Mouse (Mus musculus) activated CD4-positive, CD25-positive, alpha-beta regulatory T cell (primary cell): Measurements from ENCODE around the gene Cubn. TPM values are rescaled to one million over a fixed set of nuclear protein-coding genes. Genes with fewer than 3 reads are reported as not detected.

Experiments
- polyA plus RNA-seq, 2 experiments: library from polyadenylated mRNA; unstranded; fragments of 100-300 nt; shearing (Covaris generic); gene quantifications; one replicate each; pipeline ENCODE4 v1.2.1; 2017

The Cubn gene
- polyA plus RNA-seq: under 1 TPM; 0.11 to 0.31 TPM

DNA sequence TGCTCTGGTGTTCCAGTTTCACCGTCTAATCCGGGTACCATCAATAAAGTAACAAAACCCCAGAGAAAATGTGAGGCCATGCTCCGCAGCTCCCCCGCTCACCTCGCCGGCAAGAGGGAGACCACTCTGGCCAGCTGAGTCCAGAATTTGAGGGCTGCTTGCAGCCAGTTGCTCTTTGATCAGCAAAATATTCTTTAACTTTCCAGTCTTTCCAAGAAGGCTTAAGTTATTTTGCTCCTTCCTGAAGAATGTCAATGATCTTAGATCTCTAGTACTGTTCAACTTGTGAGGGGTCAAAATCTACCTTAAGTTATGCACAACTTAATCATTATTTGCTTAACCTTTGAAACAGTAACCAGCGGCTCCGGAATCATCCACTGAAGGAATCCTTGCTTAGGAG is at the start of gene Cubn:
Cubn (minus strand) TSS at position 80 of the 400 bp plus-strand sequence.

DNA sequence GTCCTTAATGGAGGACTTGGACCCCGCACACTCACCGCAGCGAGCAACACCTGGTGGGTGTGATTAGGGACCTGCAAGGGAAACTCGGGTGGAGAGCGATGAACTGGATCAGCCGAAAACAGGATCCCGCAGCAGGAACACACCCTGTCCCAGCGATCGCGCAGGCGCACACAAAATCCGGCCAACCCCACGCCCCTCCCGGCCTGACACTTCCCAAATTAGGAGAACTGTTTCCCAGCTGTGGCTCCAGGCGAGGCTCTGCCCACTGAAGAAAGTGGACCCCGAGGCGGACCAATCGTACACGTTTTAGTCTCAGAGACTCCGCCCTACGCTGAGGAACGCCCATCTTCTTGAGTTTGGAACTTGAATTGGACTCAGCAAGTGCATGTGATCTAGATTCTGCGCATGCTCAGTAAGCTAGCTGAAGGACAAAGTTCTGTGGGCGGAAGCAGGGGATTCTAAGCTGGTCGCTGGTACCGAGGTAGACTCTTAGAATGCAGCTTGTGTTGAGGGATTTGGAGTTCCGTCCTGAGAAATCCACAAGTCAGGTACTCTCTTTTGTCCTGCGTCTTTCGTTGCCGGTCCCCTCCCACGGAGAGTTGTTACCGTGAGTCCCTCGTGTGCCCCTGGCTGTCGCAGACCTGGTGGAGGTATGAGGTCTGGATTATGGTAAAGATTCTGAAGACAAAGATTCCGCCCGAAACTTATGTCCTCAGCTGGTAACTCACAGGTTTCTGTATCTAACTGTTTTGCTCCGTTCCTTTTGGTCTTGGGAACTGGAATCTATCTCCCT is 220.3 kb downstream of the Cubn start, which contains the start of gene Rsu1:
Rsu1 (minus strand) TSS at position 251 of the 793 bp plus-strand sequence.

Other genes starting within 250 kb of the Cubn start
- gene Rsu1, start 220.4 kb downstream of the Cubn start, polyA plus RNA-seq: 10 to 100 TPM; 65.7 to 74.7 TPM
- 10 to 100 TPM; 12.5 to 14.0 TPM for gene Trdmt1, start 52.9 kb upstream of the Cubn start, polyA plus RNA-seq
- 100 to 1,000 TPM; 590 to 879 TPM for gene Vim, start 82.1 kb upstream of the Cubn start, polyA plus RNA-seq